Mouse (Mus musculus): ENCODE data around the gene Hils1.

DNA sequence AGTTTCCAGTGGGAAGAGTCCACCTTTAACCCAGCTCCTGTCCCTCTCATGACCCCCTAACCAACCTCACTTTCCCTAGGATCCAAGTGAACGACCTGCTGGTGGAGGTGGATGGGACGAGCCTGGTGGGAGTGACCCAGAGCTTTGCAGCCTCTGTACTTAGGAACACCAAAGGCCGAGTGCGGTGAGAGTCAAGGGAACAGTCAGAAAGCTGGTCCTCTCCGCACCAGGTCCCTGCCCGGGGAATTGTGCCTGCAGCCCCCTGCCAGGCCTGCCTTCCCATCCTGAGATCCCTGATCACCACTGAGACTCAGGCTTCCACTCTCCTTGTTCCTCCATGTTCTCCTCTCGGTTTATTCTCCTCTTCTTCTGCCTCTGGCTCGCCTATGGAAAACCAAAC is 32.7 kb downstream of the Hils1 start:
- TF ChIP-seq CTCF (IDR thresholded peaks at IDR 0.05) (no peak), EP300 (IDR thresholded peaks at IDR 0.05; ENCODE audit: insufficient read depth, low read depth, low read length) (no peak), POLR2A (IDR thresholded peaks at IDR 0.05; ENCODE audit: insufficient read depth, low read depth, low read length) (no peak)

All from heart, adult 2 months (tissue).